Mouse (Mus musculus): Measurements from ENCODE around the gene Pdlim5. TPM values are rescaled to one million over a fixed set of nuclear protein-coding genes. Genes with fewer than 3 reads are reported as not detected.

The Pdlim5 gene
- polyA plus RNA-seq, 1 experiment from 2014 or later: 24.5 TPM

DNA sequence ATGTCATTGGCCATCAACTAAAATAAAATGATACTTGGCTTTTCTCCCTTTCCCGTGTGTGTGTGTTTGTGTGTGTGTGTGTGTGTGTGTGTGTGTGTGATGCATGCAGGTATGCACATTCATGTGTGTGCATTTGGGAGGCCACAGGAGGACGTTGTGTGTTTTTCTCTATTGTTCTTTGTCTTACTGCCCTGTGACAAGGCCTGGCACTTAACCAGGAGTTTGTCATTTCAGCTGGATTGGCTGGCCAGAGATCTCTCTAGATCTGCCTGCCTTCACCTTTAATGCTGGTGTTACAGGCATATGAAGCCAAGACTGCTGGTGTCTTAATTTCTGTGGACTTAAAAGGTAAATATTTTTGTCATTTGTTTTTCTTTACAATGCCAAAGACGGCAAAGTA lies 22.5 kb upstream of the Pdlim5 start:
- 72% methylated on average over 3 of the region's 3 CpGs for WGBS
- no peak overlapping the region for H3K27ac ChIP-seq (ENCODE audit: low read depth, low read length)
- H3K4me2 ChIP-seq (replicated peaks; ENCODE audit: low read depth): no peak overlapping the region
- no peak overlapping the region for H3K9ac ChIP-seq (ENCODE audit: low read depth, low read length)
- no peaks in the 10 kb centered on the region for H3K4me1 ChIP-seq (replicated peaks; ENCODE audit: control insufficient read depth, insufficient read depth, low read length)
- TF ChIP-seq CTCF (IDR thresholded peaks at IDR 0.05; ENCODE audit: low read depth): no peak
- ATAC-seq: no peak
- no peaks in the 10 kb centered on the region for H3K36me3 ChIP-seq (ENCODE audit: control insufficient read depth, insufficient read depth)
- no peak overlapping the region for H3K4me3 ChIP-seq (ENCODE audit: low read depth, low read length)
- H3K9me3 ChIP-seq (ENCODE audit: control insufficient read depth): no peaks in the 10 kb centered on the region
- H3K27me3 ChIP-seq (replicated peaks; ENCODE audit: control insufficient read depth, insufficient read depth, low read length): no peaks in the 10 kb centered on the region

DNA sequence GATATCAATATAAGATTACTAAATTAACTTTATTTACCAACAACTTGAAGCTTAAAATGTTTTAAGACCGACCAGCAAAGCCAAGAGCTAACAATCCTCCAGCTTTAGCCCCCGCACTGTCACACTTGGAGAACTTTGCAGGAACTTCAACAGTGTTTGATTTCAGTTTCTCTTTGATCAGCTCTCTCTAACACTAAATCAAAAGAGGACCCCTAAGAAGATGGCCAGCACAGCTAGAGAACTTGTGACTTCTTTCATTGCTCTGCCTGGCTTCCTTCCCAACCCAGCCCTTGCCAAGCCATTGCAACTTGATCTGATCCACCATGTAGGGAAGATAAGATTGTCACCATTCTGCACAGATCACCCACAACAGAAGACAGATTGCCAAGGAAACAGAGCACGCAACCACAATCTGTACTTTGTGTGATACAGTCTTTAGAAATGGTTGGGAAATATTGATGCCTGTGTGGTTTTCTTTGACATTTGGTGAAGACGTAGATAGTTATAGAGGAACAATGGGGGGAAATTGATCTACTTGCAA lies 17.9 kb upstream of the Pdlim5 start:
- no peaks in the 10 kb centered on the region for H3K4me1 ChIP-seq (replicated peaks; ENCODE audit: control insufficient read depth, insufficient read depth, low read length)
- no peaks in the 10 kb centered on the region for H3K9me3 ChIP-seq (ENCODE audit: control insufficient read depth)
- H3K27ac ChIP-seq (ENCODE audit: low read depth, low read length): no peak overlapping the region
- no peak for ATAC-seq
- WGBS: 79% methylated on average over 4 of the region's 4 CpGs
- H3K36me3 ChIP-seq (ENCODE audit: control insufficient read depth, insufficient read depth): no peaks in the 10 kb centered on the region
- no peak overlapping the region for H3K4me2 ChIP-seq (replicated peaks; ENCODE audit: low read depth)
- H3K4me3 ChIP-seq (ENCODE audit: low read depth, low read length): no peak overlapping the region
- H3K9ac ChIP-seq (ENCODE audit: low read depth, low read length): no peak overlapping the region
- TF ChIP-seq CTCF (IDR thresholded peaks at IDR 0.05; ENCODE audit: low read depth): no peak
- H3K27me3 ChIP-seq (replicated peaks; ENCODE audit: control insufficient read depth, insufficient read depth, low read length): no peaks in the 10 kb centered on the region

DNA sequence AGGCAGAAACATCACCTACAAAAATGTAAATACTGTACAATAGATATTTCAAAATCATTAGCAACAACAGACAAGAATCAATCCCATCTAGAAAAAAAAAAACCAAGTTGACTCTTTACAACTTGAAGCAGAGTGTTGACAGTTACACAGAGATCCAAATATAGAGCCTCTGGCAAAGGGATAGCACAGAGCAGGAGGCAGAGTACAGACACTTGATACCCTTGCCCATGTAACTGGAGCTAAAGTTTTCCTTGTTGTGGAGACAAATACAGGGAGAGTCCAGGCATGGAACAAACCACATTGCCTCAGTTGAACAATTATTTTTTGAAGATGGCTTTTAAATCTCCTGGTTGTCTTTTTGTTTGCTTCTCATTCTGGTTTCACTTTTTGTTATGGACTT lies 15.4 kb upstream of the Pdlim5 start:
- Histone ChIP-seq H3K4me1 (replicated peaks; ENCODE audit: control insufficient read depth, insufficient read depth, low read length) (no peaks in the 10 kb centered on the region), H3K36me3 (ENCODE audit: control insufficient read depth, insufficient read depth) (no peaks in the 10 kb centered on the region), H3K4me3 (ENCODE audit: low read depth, low read length) (no peak overlapping the region)

DNA sequence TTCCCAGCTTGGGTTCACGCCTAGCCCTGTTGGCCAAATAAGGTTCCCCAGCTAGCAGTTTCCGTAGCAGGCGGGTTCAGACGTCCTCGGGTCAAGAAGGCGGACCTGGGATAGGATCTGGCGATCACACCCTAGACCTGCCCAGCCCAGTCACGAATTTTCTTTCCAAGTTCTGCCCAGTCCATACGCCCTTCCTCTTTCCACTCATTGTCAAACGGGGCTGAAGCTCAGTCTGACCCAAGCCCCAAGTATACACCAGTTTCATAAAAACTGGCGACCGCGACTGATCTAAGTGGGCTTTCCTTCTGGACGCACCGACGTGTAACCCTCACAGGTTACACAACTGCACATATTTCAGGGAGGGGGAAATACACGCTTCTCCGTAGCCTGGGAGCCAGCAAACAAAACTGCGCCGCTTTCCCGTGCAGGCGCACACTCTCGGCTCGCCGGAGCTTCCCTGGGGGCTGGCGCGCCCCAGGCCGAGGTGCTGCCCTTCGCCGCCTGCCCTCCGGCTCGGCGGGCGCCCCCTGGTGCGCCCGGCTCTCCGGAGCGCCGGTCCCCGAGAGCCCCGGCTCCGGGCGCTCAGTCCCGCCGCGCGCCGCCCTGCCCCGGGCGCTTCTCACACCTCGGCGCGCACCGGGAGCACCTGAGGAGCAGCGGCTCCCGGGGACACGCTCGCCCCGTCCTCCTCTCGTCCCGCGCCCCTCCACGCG lies 544 bp downstream of the Pdlim5 start:
- no peaks in the 10 kb centered on the region for H3K9me3 ChIP-seq (ENCODE audit: control insufficient read depth)
- ATAC-seq: peak; percentile 75

More for the DNA sequence above, 15.4 kb upstream of the Pdlim5 start:
- no peak for ATAC-seq
- Histone ChIP-seq H3K27me3 (replicated peaks; ENCODE audit: control insufficient read depth, insufficient read depth, low read length) (no peaks in the 10 kb centered on the region), H3K9me3 (ENCODE audit: control insufficient read depth) (no peaks in the 10 kb centered on the region), H3K27ac (ENCODE audit: low read depth, low read length) (no peak overlapping the region), H3K9ac (ENCODE audit: low read depth, low read length) (no peak overlapping the region), H3K4me2 (replicated peaks; ENCODE audit: low read depth) (no peak overlapping the region)
- TF ChIP-seq CTCF (IDR thresholded peaks at IDR 0.05; ENCODE audit: low read depth): no peak

DNA sequence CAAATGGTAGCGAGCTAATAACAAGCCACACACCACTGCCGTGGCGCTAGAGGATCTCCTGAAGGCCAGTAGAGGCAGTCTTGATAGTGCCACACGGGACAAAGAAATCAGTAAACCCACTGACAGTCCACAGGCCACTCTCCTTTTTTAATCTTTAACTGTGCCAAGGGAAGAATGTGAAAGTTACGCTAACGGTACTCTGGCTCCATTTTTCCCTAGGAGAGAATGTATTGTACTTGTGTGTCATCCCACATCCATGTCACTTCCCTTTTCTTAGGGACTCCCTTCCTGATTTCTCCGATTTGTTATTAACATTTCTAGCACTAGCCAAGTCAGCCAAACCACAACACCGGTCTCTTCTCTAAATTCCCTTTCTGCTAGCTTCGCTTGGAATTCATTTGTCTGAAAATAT lies 1.5 kb downstream of the Pdlim5 start:
- H3K27ac ChIP-seq (ENCODE audit: low read depth, low read length): peak overlapping the region; percentile 97
- ATAC-seq: no peak
- H3K4me3 ChIP-seq (ENCODE audit: low read depth, low read length): peak overlapping the region; percentile 97
- WGBS: 17% methylated on average over 9 of the region's 9 CpGs
- no peaks in the 10 kb centered on the region for H3K4me1 ChIP-seq (replicated peaks; ENCODE audit: control insufficient read depth, insufficient read depth, low read length)
- peak; percentile 42 for TF ChIP-seq CTCF (IDR thresholded peaks at IDR 0.05; ENCODE audit: low read depth)
- no peaks in the 10 kb centered on the region for H3K9me3 ChIP-seq (ENCODE audit: control insufficient read depth)
- H3K27me3 ChIP-seq (replicated peaks; ENCODE audit: control insufficient read depth, insufficient read depth, low read length): no peaks in the 10 kb centered on the region
- peak overlapping the region; percentile 92; the same call in 1 of the 2 replicates for H3K9ac ChIP-seq (ENCODE audit: low read depth, low read length)
- H3K4me2 ChIP-seq (replicated peaks; ENCODE audit: low read depth): peak overlapping the region; percentile 75
- H3K36me3 ChIP-seq (ENCODE audit: control insufficient read depth, insufficient read depth): no peaks in the 10 kb centered on the region

More for the DNA sequence above, 544 bp downstream of the Pdlim5 start:
- WGBS: under 1% methylated on average over 57 of the region's 64 CpGs
- Histone ChIP-seq H3K4me1 (replicated peaks; ENCODE audit: control insufficient read depth, insufficient read depth, low read length) (no peaks in the 10 kb centered on the region), H3K27me3 (replicated peaks; ENCODE audit: control insufficient read depth, insufficient read depth, low read length) (no peaks in the 10 kb centered on the region), H3K36me3 (ENCODE audit: control insufficient read depth, insufficient read depth) (no peaks in the 10 kb centered on the region), H3K9ac (ENCODE audit: low read depth, low read length) (peak overlapping the region; percentile 92), H3K4me2 (replicated peaks; ENCODE audit: low read depth) (peak overlapping the region; percentile 75), H3K4me3 (ENCODE audit: low read depth, low read length) (peak overlapping the region; percentile 97), H3K27ac (ENCODE audit: low read depth, low read length) (peak overlapping the region; percentile 97)
- peak; percentile 29; the same call in 1 of the 2 replicates for TF ChIP-seq CTCF (IDR thresholded peaks at IDR 0.05; ENCODE audit: low read depth)

DNA sequence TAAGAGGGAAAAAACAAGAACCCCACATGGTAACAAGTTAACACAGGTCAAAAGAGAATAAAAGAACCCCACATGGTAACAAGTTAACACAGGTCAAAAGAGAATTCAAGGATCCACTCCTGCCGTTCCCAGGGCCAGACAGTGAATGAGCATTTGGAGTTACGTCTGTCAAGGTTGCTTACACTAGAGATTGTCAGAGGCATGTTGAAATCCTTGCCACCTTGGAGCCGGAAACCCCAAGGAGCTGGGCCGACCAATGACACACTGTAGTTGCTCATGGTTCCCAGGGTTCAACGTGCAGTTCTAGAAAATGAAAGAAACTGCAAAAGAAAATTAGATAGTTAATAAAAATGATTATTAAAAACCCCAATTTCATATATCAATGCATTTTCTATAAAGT lies 4.0 kb downstream of the Pdlim5 start:
- no peaks in the 10 kb centered on the region for H3K9me3 ChIP-seq (ENCODE audit: control insufficient read depth)
- no peaks in the 10 kb centered on the region for H3K36me3 ChIP-seq (ENCODE audit: control insufficient read depth, insufficient read depth)
- peaks cover 7% of the 10 kb centered on the region for H3K4me1 ChIP-seq (replicated peaks; ENCODE audit: control insufficient read depth, insufficient read depth, low read length)
- H3K4me3 ChIP-seq (ENCODE audit: low read depth, low read length): no peak overlapping the region
- no peak for TF ChIP-seq CTCF (IDR thresholded peaks at IDR 0.05; ENCODE audit: low read depth)
- H3K4me2 ChIP-seq (replicated peaks; ENCODE audit: low read depth): no peak overlapping the region
- H3K27me3 ChIP-seq (replicated peaks; ENCODE audit: control insufficient read depth, insufficient read depth, low read length): no peaks in the 10 kb centered on the region
- H3K27ac ChIP-seq (ENCODE audit: low read depth, low read length): no peak overlapping the region
- no peak overlapping the region for H3K9ac ChIP-seq (ENCODE audit: low read depth, low read length)
- ATAC-seq: no peak
- WGBS: 64% methylated on average over 5 of the region's 5 CpGs
